In genomic region chr19:7604107-7604506, GRCm38 (mm10) we compare ENCODE assay signal across 22 mouse cellular contexts. TPM values are rescaled to one million over a fixed set of nuclear protein-coding genes. Genes with fewer than 3 reads are reported as not detected.
"Had no signal": no experiment of that assay in that cellular context is flagged by ENCODE, and none has a peak within 500 bp of the region (broad histone marks: within the 10 kb centered on the region; RNA-seq: fewer than 3 reads in every experiment).

No protein-coding gene starts in this region.

- H3K9me3 ChIP-seq: neural tube, embryonic 13.5 days; neural tube, embryonic 15.5 days; stomach, embryonic 15.5 days had no signal

- H3K4me2 ChIP-seq: neural tube, embryonic 13.5 days; neural tube, embryonic 15.5 days; stomach, embryonic 15.5 days had no signal

- DNase-seq: retina, postnatal 1 day; right cerebral cortex, adult 18-20 months; right cerebral cortex, postnatal 14 days; right cerebral cortex, postnatal 25 days; right cerebral cortex, postnatal 4 days; spleen, adult 18-20 months; thymus, adult 18-20 months; thymus, postnatal 14 days; thymus, postnatal 25 days; thymus, postnatal 36 days; thymus, postnatal 4 days had no signal

- H3K4me1 ChIP-seq: stomach, embryonic 15.5 days had no signal

- H3K27me3 ChIP-seq: neural tube, embryonic 15.5 days; stomach, embryonic 15.5 days had no signal

- H3K9ac ChIP-seq: neural tube, embryonic 13.5 days; neural tube, embryonic 15.5 days; stomach, embryonic 15.5 days had no signal

- H3K4me3 ChIP-seq: neural tube, embryonic 13.5 days; neural tube, embryonic 15.5 days; stomach, embryonic 15.5 days had no signal

- H3K36me3 ChIP-seq: neural tube, embryonic 13.5 days; neural tube, embryonic 15.5 days; stomach, embryonic 15.5 days had no signal

- H3K27ac ChIP-seq: neural tube, embryonic 13.5 days; neural tube, embryonic 15.5 days; stomach, embryonic 15.5 days; stomach, postnatal 0 days had no signal

RNA-seq across cellular contexts. Expression of gene Lgals12, which starts 2.9 kb away (rescaled TPM):
- total RNA-seq: neutrophil, adult 5-6 weeks had no signal

RNA-seq across cellular contexts. Expression of gene Hrasls5, which starts 8.2 kb away (rescaled TPM):
- total RNA-seq: neutrophil, adult 5-6 weeks had no signal
- polyA plus RNA-seq: neural tube, embryonic 13.5 days; neural tube, embryonic 14.5 days; neural tube, embryonic 15.5 days; small intestine, adult 2 months; spleen, adult 2 months; stomach, embryonic 14.5 days; stomach, embryonic 15.5 days; stomach, embryonic 16.5 days; urinary bladder, adult 2 months had no signal
